ENCODE assay signal across 26 mouse cellular contexts in genomic region chr10:69276920-69277435, GRCm38 (mm10).
A peak's percentile ranks its signal among the peaks of the same experiment; 100 is the strongest.
DNase-seq lines count a peak whose midpoint lies in the region; ATAC-seq and TF ChIP-seq lines count a peak whose summit lies in the region.
"Had no signal": no experiment of that assay in that cellular context is flagged by ENCODE, and none has a peak within 500 bp of the region (broad histone marks: within the 10 kb centered on the region; RNA-seq: fewer than 3 reads in every experiment).

No protein-coding gene starts in this region.

- H3K36me3 ChIP-seq in heart, adult 2 months (ENCODE audit: control insufficient read depth, insufficient read depth, low read length), result peaks cover 34% of the 10 kb centered on the region
- peaks cover 35% of the 10 kb centered on the region for H3K36me3 ChIP-seq in heart, embryonic 15.5 days
- H3K36me3 ChIP-seq in midbrain, embryonic 11.5 days (ENCODE audit: control insufficient read depth, insufficient read depth, low read length), result 0 out of 2 replicates have a peak, but pooled peaks cover 2% of the 10 kb centered on the region
- no peaks in the 10 kb centered on the region; the same call in none of the 2 replicates for H3K36me3 ChIP-seq in midbrain, postnatal 0 days (ENCODE audit: insufficient read depth, low read length)

- 61% methylated on average over 9 of the region's 9 CpGs for WGBS in heart, adult 2 months
- WGBS in heart, embryonic 15.5 days, result 57% methylated on average over 9 of the region's 9 CpGs
- 85% methylated on average over 9 of the region's 9 CpGs for WGBS in midbrain, embryonic 11.5 days
- 79% methylated on average over 9 of the region's 9 CpGs for WGBS in midbrain, postnatal 0 days

- H3K27me3 ChIP-seq in heart, adult 2 months (ENCODE audit: control insufficient read depth, insufficient read depth, low read length), result no peaks in the 10 kb centered on the region
- H3K27me3 ChIP-seq in heart, embryonic 15.5 days, result no peaks in the 10 kb centered on the region
- H3K27me3 ChIP-seq in midbrain, embryonic 11.5 days (ENCODE audit: control insufficient read depth, insufficient read depth, low read length), result no peaks in the 10 kb centered on the region
- no peaks in the 10 kb centered on the region for H3K27me3 ChIP-seq in midbrain, postnatal 0 days (ENCODE audit: insufficient read depth, low read length)
- H3K27me3 ChIP-seq: embryonic facial prominence, embryonic 12.5 days; lung, embryonic 15.5 days; midbrain, embryonic 13.5 days had no signal

- TF ChIP-seq EP300 in heart, adult 2 months (IDR thresholded peaks at IDR 0.05; ENCODE audit: insufficient read depth, low read depth, low read length), result peak; percentile 53; the same call in 1 of the 2 replicates

- ATAC-seq in heart, embryonic 15.5 days (replicated peaks; ENCODE audit: insufficient number of reproducible peaks, insufficient read depth, low FRiP score, low read depth), result no peak
- no peak for ATAC-seq in midbrain, embryonic 11.5 days (ENCODE audit: low FRiP score)
- no peak for ATAC-seq in midbrain, postnatal 0 days (ENCODE audit: low FRiP score)
- ATAC-seq: CD4-positive, CD25-positive, alpha-beta regulatory T cell, adult 4 months; forebrain, embryonic 14.5 days; intestine, embryonic 16.5 days; midbrain, embryonic 13.5 days had no signal

- DNase-seq in heart, adult 2 months, result peak in 1 of 2 experiments; percentile 23
- no peak for DNase-seq in heart, postnatal 4 days
- no peak for DNase-seq in heart, postnatal 14 days
- DNase-seq in midbrain, embryonic 11.5 days (ENCODE audit: low spot score, missing footprints), result peak; percentile 21
- DNase-seq in midbrain, postnatal 0 days (ENCODE audit: low spot score), result no peak
- DNase-seq in spleen, postnatal 10 days (ENCODE audit: low spot score in 2 of 2), result no peak
- DNase-seq: adrenal gland, postnatal 14 days; cerebellum, adult 11 months; cerebellum, adult 9-10 months; cerebellum, postnatal 36 days; embryo, embryonic 11 days; kidney, adult 8-10 months; kidney, postnatal 4 days; layer of hippocampus, adult 9-11 months; right cerebral cortex, postnatal 25 days; thymus, postnatal 14 days had no signal

- no peak for TF ChIP-seq CTCF in heart, adult 2 months (IDR thresholded peaks at IDR 0.05)
- TF ChIP-seq CTCF in midbrain, postnatal 0 days (IDR thresholded peaks at IDR 0.05), result no peak

- no peak overlapping the region for H3K4me2 ChIP-seq in heart, embryonic 15.5 days
- H3K4me2 ChIP-seq in midbrain, embryonic 11.5 days, result no peak overlapping the region
- H3K4me2 ChIP-seq in midbrain, postnatal 0 days (ENCODE audit: low read depth, low read length, poor library complexity, severe bottlenecking), result no peak overlapping the region
- H3K4me2 ChIP-seq: embryonic facial prominence, embryonic 12.5 days; limb, embryonic 13.5 days; liver, embryonic 11.5 days; lung, embryonic 15.5 days; midbrain, embryonic 13.5 days had no signal

- no peaks in the 10 kb centered on the region for H3K9me3 ChIP-seq in heart, embryonic 15.5 days (replicated peaks)
- H3K9me3 ChIP-seq in midbrain, embryonic 11.5 days (ENCODE audit: control insufficient read depth, low read length), result no peaks in the 10 kb centered on the region
- H3K9me3 ChIP-seq in midbrain, postnatal 0 days (ENCODE audit: low read length), result no peaks in the 10 kb centered on the region
- H3K9me3 ChIP-seq: embryonic facial prominence, embryonic 12.5 days; limb, embryonic 13.5 days; lung, embryonic 15.5 days; midbrain, embryonic 13.5 days had no signal

- TF ChIP-seq POLR2A in heart, adult 2 months (IDR thresholded peaks at IDR 0.05; ENCODE audit: insufficient read depth, low read depth, low read length), result peak; percentile 13; the same call in 1 of the 2 replicates

- H3K79me2 ChIP-seq in heart, adult 2 months (replicated peaks; ENCODE audit: control insufficient read depth, insufficient read depth, low read length), result no peaks in the 10 kb centered on the region

- no peak overlapping the region for H3K4me3 ChIP-seq in heart, adult 2 months
- H3K4me3 ChIP-seq in heart, embryonic 15.5 days, result no peak overlapping the region
- no peak overlapping the region for H3K4me3 ChIP-seq in midbrain, embryonic 11.5 days (ENCODE audit: low read depth, low read length)
- no peak overlapping the region for H3K4me3 ChIP-seq in midbrain, postnatal 0 days (ENCODE audit: low read depth, low read length)
- H3K4me3 ChIP-seq: embryonic facial prominence, embryonic 12.5 days; limb, embryonic 13.5 days; lung, embryonic 15.5 days; midbrain, embryonic 13.5 days had no signal

- peaks cover 9% of the 10 kb centered on the region for H3K4me1 ChIP-seq in heart, adult 2 months (ENCODE audit: control insufficient read depth, insufficient read depth, low read length)
- H3K4me1 ChIP-seq in heart, embryonic 15.5 days (replicated peaks), result peaks cover 24% of the 10 kb centered on the region
- peaks cover 10% of the 10 kb centered on the region for H3K4me1 ChIP-seq in midbrain, embryonic 11.5 days (ENCODE audit: control insufficient read depth, insufficient read depth, low read length)
- H3K4me1 ChIP-seq in midbrain, postnatal 0 days (ENCODE audit: insufficient read depth, low read length), result no peaks in the 10 kb centered on the region
- H3K4me1 ChIP-seq: embryonic facial prominence, embryonic 12.5 days; lung, embryonic 15.5 days had no signal

- intact Hi-C loops in heart, adult 2 months (cut with DNase I), result no loop called here
- intact Hi-C loops in heart, postnatal 14 days (cut with DNase I), result no loop called here

- peak overlapping the region; percentile 75 for H3K27ac ChIP-seq in heart, adult 2 months
- peak overlapping the region; percentile 65 for H3K27ac ChIP-seq in heart, embryonic 15.5 days
- no peak overlapping the region for H3K27ac ChIP-seq in midbrain, embryonic 11.5 days (ENCODE audit: low read depth, low read length)
- no peak overlapping the region for H3K27ac ChIP-seq in midbrain, postnatal 0 days (ENCODE audit: low read depth, low read length)
- H3K27ac ChIP-seq: embryonic facial prominence, embryonic 12.5 days; kidney, postnatal 0 days; limb, embryonic 13.5 days; lung, embryonic 15.5 days; midbrain, embryonic 13.5 days had no signal

- peak overlapping the region; percentile 1; the same call in 1 of the 2 replicates for H3K9ac ChIP-seq in heart, adult 2 months (ENCODE audit: low read depth, low read length)
- no peak overlapping the region for H3K9ac ChIP-seq in heart, embryonic 15.5 days
- H3K9ac ChIP-seq in midbrain, embryonic 11.5 days (ENCODE audit: low read length), result no peak overlapping the region
- no peak overlapping the region for H3K9ac ChIP-seq in midbrain, postnatal 0 days (replicated peaks; ENCODE audit: low read length, poor library complexity, severe bottlenecking)
- H3K9ac ChIP-seq: embryonic facial prominence, embryonic 12.5 days; limb, embryonic 13.5 days; lung, embryonic 15.5 days; midbrain, embryonic 13.5 days had no signal

Comparison
In these comparisons a context has a peak if more than half of its experiments do, and no peak if none do; other contexts are left out.
1. H3K27ac ChIP-seq: peak in heart, adult 2 months (single experiment) and heart, embryonic 15.5 days (single experiment); none in midbrain, embryonic 11.5 days (single experiment) and midbrain, postnatal 0 days (single experiment).